Mouse (Mus musculus) ES-Bruce4 (cell line): ENCODE measurements around the gene Eml2. TPM values are rescaled to one million over a fixed set of nuclear protein-coding genes. Genes with fewer than 3 reads are reported as not detected.
A peak's percentile ranks its signal among the peaks of the same experiment; 100 is the strongest.

Experiments
- H3K27ac ChIP-seq: 2 replicates; pipeline ENCODE4 v1.5.1; 2012; ENCODE audit warnings: low read length, inconsistent platforms; ENCODE audit not compliant: insufficient read depth
- H3K27me3 ChIP-seq: 2 replicates; pipeline ENCODE4 v1.6.1; 2012; ENCODE audit warnings: mild to moderate bottlenecking, low read length, inconsistent platforms; ENCODE audit not compliant: control insufficient read depth, poor library complexity, insufficient read depth, severe bottlenecking
- H3K36me3 ChIP-seq: 2 replicates; pipeline ENCODE4 v1.6.1; 2012; ENCODE audit warnings: inconsistent platforms, mild to moderate bottlenecking, low read length, moderate library complexity; ENCODE audit not compliant: control insufficient read depth, poor library complexity, insufficient read depth, severe bottlenecking
- H3K4me1 ChIP-seq: one replicate; pipeline ENCODE4 v1.8.1; 2011; ENCODE audit warnings: low read length; ENCODE audit not compliant: control insufficient read depth, insufficient read depth
- H3K4me3 ChIP-seq: 2 replicates; pipeline ENCODE4 v1.5.1; 2011; ENCODE audit warnings: low read depth, mild to moderate bottlenecking, low read length
- H3K9ac ChIP-seq: 2 replicates; pipeline ENCODE4 v1.6.1; 2012; ENCODE audit warnings: low read depth, mild to moderate bottlenecking, inconsistent platforms; ENCODE audit not compliant: poor library complexity, severe bottlenecking
- H3K9me3 ChIP-seq: replicated peaks from 2 replicates; pipeline ENCODE4 v1.6.1; 2012; ENCODE audit warnings: mild to moderate bottlenecking, low read length, inconsistent platforms; ENCODE audit not compliant: control insufficient read depth, poor library complexity, insufficient read depth, severe bottlenecking
- CTCF ChIP-seq: IDR thresholded peaks from one replicate; pipeline ENCODE4 v1.8.1; 2011; ENCODE audit warnings: low read depth, low read length
- EP300 ChIP-seq: IDR thresholded peaks from 2 replicates; pipeline ENCODE4 v1.6.1; 2011; ENCODE audit warnings: low read depth, low read length; ENCODE audit not compliant: insufficient read depth
- POLR2A ChIP-seq: IDR thresholded peaks from one replicate; pipeline ENCODE4 v1.8.1; 2011; ENCODE audit warnings: low read length; ENCODE audit not compliant: insufficient read depth
- polyA plus RNA-seq: library from polyadenylated mRNA; stranded (reverse); fragments of >200 nt; gene quantifications from 2 replicates; pipeline ENCODE4 v1.2.4, GENCODE M21; 2011; ENCODE audit warnings: low read depth; ENCODE audit not compliant: missing spikeins, insufficient read depth, insufficient read length

Gene Eml2
- polyA plus RNA-seq, 1 experiment: 64.4 TPM

- no peaks in the 10 kb centered on the region for H3K36me3 ChIP-seq
- peaks cover 3% of the 10 kb centered on the region for H3K4me1 ChIP-seq
- 0 out of 2 replicates have a peak overlapping the region, but pooled peaks have one; percentile 17 for H3K9ac ChIP-seq
- H3K27ac ChIP-seq: no peak overlapping the region
- H3K4me3 ChIP-seq: peak overlapping the region; percentile 55
- H3K9me3 ChIP-seq: no peaks in the 10 kb centered on the region
- TF ChIP-seq EP300 (no peak), POLR2A (no peak), CTCF (no peak)
- no peaks in the 10 kb centered on the region for H3K27me3 ChIP-seq
These were observed 311 bp downstream of the Eml2 start for GRCm38 (mm10) chr7:19176516-19176947.

DNA sequence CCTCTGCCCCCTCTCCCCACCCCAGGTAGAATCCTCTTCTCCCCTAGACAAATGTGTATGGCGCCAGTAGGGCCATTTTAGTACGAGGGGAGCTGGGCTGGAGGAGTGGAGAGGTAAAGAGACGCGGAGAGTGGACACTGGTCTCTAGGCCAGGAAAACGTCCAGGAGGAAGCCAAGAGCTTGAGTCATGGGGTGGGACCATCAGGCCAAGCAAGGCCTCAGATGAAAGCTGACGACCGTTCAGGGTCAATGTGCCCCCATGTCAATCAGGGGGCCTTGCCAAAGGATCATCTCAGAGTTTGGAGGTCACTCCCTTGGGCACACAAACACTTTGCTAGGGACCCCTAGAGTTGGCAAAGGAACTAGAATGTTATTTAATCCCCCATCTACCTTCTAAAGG, 995 bp downstream of the Eml2 start:
- H3K4me3 ChIP-seq: no peak overlapping the region
- TF ChIP-seq POLR2A: no peak
- TF ChIP-seq CTCF: no peak
- no peak for TF ChIP-seq EP300
- no peaks in the 10 kb centered on the region for H3K27me3 ChIP-seq
- H3K27ac ChIP-seq: no peak overlapping the region
- H3K4me1 ChIP-seq: peaks cover 2% of the 10 kb centered on the region
- no peak overlapping the region for H3K9ac ChIP-seq
- H3K36me3 ChIP-seq: no peaks in the 10 kb centered on the region
- H3K9me3 ChIP-seq: no peaks in the 10 kb centered on the region

DNA sequence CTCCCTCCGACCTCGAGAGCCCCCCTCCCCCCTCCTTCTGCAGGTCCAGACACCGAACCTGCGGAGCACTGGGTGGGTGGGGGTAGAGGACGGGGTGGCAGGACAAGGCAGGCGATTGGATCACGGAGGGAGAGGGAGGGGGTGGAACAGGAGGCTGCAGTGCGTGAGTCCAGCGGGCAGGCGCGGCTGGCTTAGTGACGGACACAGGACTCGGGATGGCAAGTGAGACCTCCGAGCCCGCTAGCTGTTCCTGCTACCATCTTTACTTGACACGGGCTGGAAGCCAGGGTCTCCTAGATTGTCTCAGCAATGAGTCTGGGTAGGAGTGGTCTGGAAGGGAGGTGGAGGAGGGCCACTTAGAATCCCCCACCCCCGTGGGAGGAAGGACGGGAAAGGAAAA, 1.8 kb downstream of the Eml2 start:
- no peaks in the 10 kb centered on the region for H3K27me3 ChIP-seq
- no peak overlapping the region for H3K4me3 ChIP-seq
- H3K36me3 ChIP-seq: no peaks in the 10 kb centered on the region
- H3K4me1 ChIP-seq: no peaks in the 10 kb centered on the region
- no peak overlapping the region for H3K9ac ChIP-seq
- no peaks in the 10 kb centered on the region for H3K9me3 ChIP-seq
- TF ChIP-seq EP300 (no peak), POLR2A (no peak), CTCF (no peak)
- H3K27ac ChIP-seq: no peak overlapping the region

DNA sequence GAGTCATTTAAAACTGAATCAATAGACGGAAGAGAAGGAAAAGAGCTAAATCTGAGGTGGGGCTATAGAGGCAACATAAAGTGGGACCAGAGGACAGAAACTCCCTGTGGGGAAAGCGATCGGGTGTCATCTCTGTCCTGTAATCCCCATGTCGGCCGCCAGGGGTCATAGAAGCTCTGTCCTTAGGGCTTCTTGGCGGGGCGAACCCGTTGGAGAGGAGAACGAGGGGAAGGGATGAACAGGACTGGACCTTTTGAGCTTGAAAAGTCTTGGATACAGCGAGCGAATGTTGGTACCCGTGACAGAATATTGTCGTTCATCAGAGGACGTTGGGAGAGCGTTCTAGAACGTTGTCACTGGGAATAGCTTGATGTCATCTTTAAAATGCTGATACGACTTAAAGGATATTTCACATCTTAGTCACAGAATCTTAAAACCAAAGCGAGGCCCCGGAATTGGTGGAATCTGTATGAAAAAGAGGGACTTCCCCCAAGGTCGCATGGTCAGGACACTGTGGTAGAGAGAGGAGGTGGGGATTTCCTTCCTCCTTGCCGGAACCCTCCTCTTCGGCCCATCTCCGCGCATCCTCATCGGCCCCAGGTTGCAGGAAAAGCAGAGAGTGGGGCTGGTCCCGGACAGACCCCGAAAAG, 2.3 kb downstream of the Eml2 start:
- H3K9ac ChIP-seq: no peak overlapping the region
- TF ChIP-seq EP300: no peak
- TF ChIP-seq CTCF: peak; percentile 78
- no peak overlapping the region for H3K27ac ChIP-seq
- H3K9me3 ChIP-seq: no peaks in the 10 kb centered on the region
- no peaks in the 10 kb centered on the region for H3K4me1 ChIP-seq
- H3K36me3 ChIP-seq: no peaks in the 10 kb centered on the region
- H3K4me3 ChIP-seq: peak overlapping the region; percentile 44
- no peaks in the 10 kb centered on the region for H3K27me3 ChIP-seq

- no peaks in the 10 kb centered on the region for H3K9me3 ChIP-seq
- no peaks in the 10 kb centered on the region for H3K4me1 ChIP-seq
- no peaks in the 10 kb centered on the region for H3K36me3 ChIP-seq
- TF ChIP-seq POLR2A (no peak), CTCF (peak; percentile 94), EP300 (peak; percentile 69; the same call in 1 of the 2 replicates)
- no peak overlapping the region for H3K27ac ChIP-seq
- no peaks in the 10 kb centered on the region for H3K27me3 ChIP-seq
- H3K9ac ChIP-seq: peak overlapping the region; percentile 19
- H3K4me3 ChIP-seq: peak overlapping the region; percentile 46
These were observed 3.0 kb downstream of the Eml2 start for GRCm38 (mm10) chr7:19179173-19179572.

- peak overlapping the region; percentile 19; the same call in 1 of the 2 replicates for H3K9ac ChIP-seq
- H3K9me3 ChIP-seq: no peaks in the 10 kb centered on the region
- 0 out of 2 replicates have a peak overlapping the region, but pooled peaks have one; percentile 46 for H3K4me3 ChIP-seq
- no peak for TF ChIP-seq POLR2A
- TF ChIP-seq EP300: no peak
- no peak for TF ChIP-seq CTCF
- H3K4me1 ChIP-seq: no peaks in the 10 kb centered on the region
- no peaks in the 10 kb centered on the region for H3K27me3 ChIP-seq
- no peaks in the 10 kb centered on the region for H3K36me3 ChIP-seq
- no peak overlapping the region for H3K27ac ChIP-seq
These were observed 3.7 kb downstream of the Eml2 start for GRCm38 (mm10) chr7:19179936-19180335.
